Mouse (Mus musculus) midbrain, embryonic 11.5 days (tissue): ENCODE data around the gene Slc22a20. TPM values are rescaled to one million over a fixed set of nuclear protein-coding genes. Genes with fewer than 3 reads are reported as not detected.

Source experiments
- ATAC-seq: fragments of 200-750 bp; cut with Nextera tagmentation; 2 replicates; pipeline ENCODE4 v1.8.0; 2017; ENCODE audit warnings: moderate TSS enrichment, moderate library complexity; ENCODE audit not compliant: low FRiP score
- DNase-seq: peaks from one replicate; pipeline ENCODE4 v3.0.0; 2015; ENCODE audit warnings: low spot score; ENCODE audit errors: missing footprints
- H3K27ac ChIP-seq: fragments of 300-500 bp; sonication (generic); 2 replicates; pipeline ENCODE4 v1.5.1; 2014; ENCODE audit warnings: low read depth, low read length
- H3K27me3 ChIP-seq: fragments of 300-500 bp; sonication (generic); 2 replicates; pipeline ENCODE4 v1.6.1; 2014; ENCODE audit warnings: mild to moderate bottlenecking, low read length, moderate library complexity, mixed read lengths; ENCODE audit not compliant: control insufficient read depth, insufficient read depth
- H3K36me3 ChIP-seq: fragments of 300-500 bp; sonication (generic); 2 replicates; pipeline ENCODE4 v1.6.1; 2014; ENCODE audit warnings: mild to moderate bottlenecking, low read length, moderate library complexity, mixed read lengths; ENCODE audit not compliant: control insufficient read depth, insufficient read depth
- H3K4me1 ChIP-seq: fragments of 300-500 bp; sonication (generic); 2 replicates; pipeline ENCODE4 v1.6.1; 2014; ENCODE audit warnings: low read length; ENCODE audit not compliant: control insufficient read depth, insufficient read depth
- H3K4me2 ChIP-seq: fragments of 300-500 bp; sonication (generic); 2 replicates; pipeline ENCODE4 v1.6.1; 2014; ENCODE audit warnings: mild to moderate bottlenecking, moderate library complexity
- H3K4me3 ChIP-seq: fragments of 300-500 bp; sonication (generic); 2 replicates; pipeline ENCODE4 v1.5.1; 2014; ENCODE audit warnings: low read depth, low read length
- H3K9ac ChIP-seq: fragments of 300-500 bp; sonication (generic); 2 replicates; pipeline ENCODE4 v1.6.1; 2014; ENCODE audit warnings: low read length
- H3K9me3 ChIP-seq: fragments of 300-500 bp; sonication (generic); 2 replicates; pipeline ENCODE4 v1.6.1; 2016; ENCODE audit warnings: low read length; ENCODE audit not compliant: control insufficient read depth
- WGBS: fragments of 180-500 bp; shearing (Covaris S2); extraction: QIAGEN DNeasy Blood & Tissue Kit; methylation state at CpG from one replicate; pipeline ENCODE4 v1.1.7; 2014; 5-methylcytosine and 5-hydroxymethylcytosine counted together
- polyA plus RNA-seq: library from polyadenylated mRNA; unstranded; fragments of >200 nt; fragmentation: Nextera tagmentation; extraction: Ambion mirVana; gene quantifications from 2 replicates; pipeline ENCODE4 v1.2.1, GENCODE M21; 2014

The Slc22a20 gene
- polyA plus RNA-seq, 1 experiment from 2014 or later, result not detected

DNA sequence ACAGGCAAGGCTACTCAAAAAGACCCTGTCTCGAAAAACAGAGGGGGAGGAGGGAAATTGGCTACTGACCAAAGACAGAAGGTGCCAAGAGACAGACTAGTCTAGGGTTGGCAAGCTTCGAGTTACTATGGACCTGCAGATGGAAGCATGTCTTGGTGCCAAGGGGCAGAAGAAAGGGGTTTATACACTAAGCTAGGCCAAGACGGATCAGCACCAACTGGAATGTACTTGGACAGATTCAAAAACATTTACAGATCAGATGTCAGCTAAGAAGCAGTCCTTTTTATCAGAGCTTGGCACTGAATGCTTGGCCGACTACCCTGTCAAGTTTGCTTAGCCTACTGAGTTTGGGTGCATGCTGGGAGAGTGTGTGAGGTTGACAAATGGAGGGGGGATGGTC lies 10.3 kb downstream of the Slc22a20 start:
- no peaks in the 10 kb centered on the region for H3K27me3 ChIP-seq
- H3K4me3 ChIP-seq, result no peak overlapping the region
- H3K27ac ChIP-seq, result no peak overlapping the region
- H3K36me3 ChIP-seq, result no peaks in the 10 kb centered on the region
- H3K9ac ChIP-seq, result no peak overlapping the region
- no peaks in the 10 kb centered on the region for H3K9me3 ChIP-seq
- H3K4me2 ChIP-seq, result no peak overlapping the region
- H3K4me1 ChIP-seq, result no peaks in the 10 kb centered on the region
- ATAC-seq (no peak), DNase-seq (no peak)
- 72% methylated on average over 4 of the region's 4 CpGs for WGBS

DNA sequence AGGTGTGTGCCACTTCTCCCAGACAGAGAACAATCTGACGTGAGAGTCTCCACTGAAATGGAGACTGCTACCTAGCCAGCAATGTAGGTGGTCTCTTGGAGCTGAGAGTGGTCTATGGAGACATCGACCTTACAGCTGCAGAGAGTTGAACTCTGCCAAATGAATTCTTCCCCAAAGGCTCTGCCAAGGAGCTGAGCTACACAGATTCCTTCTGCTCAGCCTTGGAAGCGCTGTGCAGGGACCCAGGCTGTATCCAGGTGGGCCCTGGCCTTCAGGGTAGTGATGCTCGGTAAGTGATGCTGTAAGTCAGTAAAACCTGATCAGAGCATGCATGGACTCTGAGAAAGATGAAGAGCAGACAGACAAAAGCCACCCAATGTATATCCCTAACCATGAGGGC lies 10.8 kb downstream of the Slc22a20 start:
- no peaks in the 10 kb centered on the region for H3K36me3 ChIP-seq
- no peak overlapping the region for H3K4me3 ChIP-seq
- H3K4me1 ChIP-seq, result no peaks in the 10 kb centered on the region
- no peak overlapping the region for H3K27ac ChIP-seq
- H3K9me3 ChIP-seq, result no peaks in the 10 kb centered on the region
- no peak overlapping the region for H3K9ac ChIP-seq
- no peak for DNase-seq
- ATAC-seq, result no peak
- no peak overlapping the region for H3K4me2 ChIP-seq
- no peaks in the 10 kb centered on the region for H3K27me3 ChIP-seq
- WGBS, result 77% methylated on average over 4 of the region's 4 CpGs

DNA sequence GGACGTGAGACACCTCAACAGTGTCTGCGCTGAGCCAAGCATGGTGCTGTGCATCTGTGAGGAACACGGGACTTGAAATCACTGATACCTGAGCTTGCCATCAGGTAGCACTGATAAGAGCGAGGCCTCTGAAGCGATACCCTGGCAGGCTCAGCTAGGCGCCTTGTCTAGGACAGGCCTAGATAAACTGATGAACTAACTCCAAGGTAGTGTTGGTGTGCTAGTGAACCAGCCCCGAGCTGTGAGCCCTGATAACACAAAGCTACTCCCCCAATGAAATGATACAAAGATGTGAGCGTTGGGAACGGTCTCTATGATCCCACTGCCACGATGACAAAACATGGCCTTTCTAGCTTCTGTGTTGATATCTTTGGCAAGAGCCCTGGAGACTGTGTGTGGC lies 18.3 kb downstream of the Slc22a20 start:
- H3K9me3 ChIP-seq, result no peaks in the 10 kb centered on the region
- ATAC-seq, result no peak
- H3K4me3 ChIP-seq, result no peak overlapping the region
- 91% methylated on average over 10 of the region's 10 CpGs for WGBS
- H3K9ac ChIP-seq, result no peak overlapping the region
- H3K4me2 ChIP-seq, result no peak overlapping the region
- DNase-seq, result peak; percentile 14
- H3K4me1 ChIP-seq, result peaks cover 11% of the 10 kb centered on the region
- no peak overlapping the region for H3K27ac ChIP-seq
- H3K36me3 ChIP-seq, result no peaks in the 10 kb centered on the region
- H3K27me3 ChIP-seq, result no peaks in the 10 kb centered on the region

DNA sequence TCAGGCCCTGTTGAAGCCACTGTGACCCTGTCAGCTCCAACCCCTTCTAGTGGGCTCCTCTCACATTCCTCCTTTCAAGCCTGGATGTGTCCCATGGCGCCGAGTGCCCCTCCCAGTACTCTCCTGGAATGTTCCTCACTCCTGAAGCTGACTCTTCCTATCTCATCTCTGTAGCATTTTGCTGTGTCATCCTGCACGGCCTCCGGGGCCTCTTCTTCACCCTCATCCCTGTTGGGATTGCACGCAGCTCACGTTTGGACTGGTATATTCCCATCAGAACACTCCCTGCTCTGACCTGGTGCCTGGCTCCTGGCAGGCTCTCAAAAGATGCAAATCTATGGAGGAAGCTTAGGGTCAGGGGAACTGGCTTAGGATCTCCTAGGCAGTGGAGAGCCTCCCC lies 19.2 kb downstream of the Slc22a20 start:
- Histone ChIP-seq H3K27me3 (no peaks in the 10 kb centered on the region), H3K9me3 (no peaks in the 10 kb centered on the region), H3K4me2 (no peak overlapping the region), H3K36me3 (no peaks in the 10 kb centered on the region), H3K9ac (peak overlapping the region; percentile 24; the same call in 1 of the 2 replicates), H3K4me3 (no peak overlapping the region), H3K27ac (no peak overlapping the region), H3K4me1 (peaks cover 15% of the 10 kb centered on the region)
- DNase-seq (peak; percentile 33), ATAC-seq (no peak)
- 70% methylated on average over 6 of the region's 6 CpGs for WGBS

DNA sequence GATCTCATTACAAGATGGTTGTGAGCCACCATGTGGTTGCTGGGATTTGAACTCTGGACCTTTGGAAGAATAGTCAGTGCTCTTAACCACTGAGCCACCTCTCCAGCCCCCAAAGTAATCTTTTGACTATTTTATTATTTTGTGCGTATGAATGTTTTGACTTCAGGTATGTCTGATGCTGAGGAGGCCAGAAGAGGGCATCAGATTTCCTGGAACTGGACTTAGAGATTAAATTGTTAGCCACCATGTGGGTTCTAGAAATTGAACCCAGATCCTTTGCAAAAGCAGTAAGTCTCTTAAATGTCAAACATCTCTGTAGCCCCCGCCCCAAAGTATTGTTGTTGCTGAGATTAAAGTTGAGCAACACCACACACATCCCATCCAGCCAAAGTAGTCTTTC lies 20.0 kb downstream of the Slc22a20 start:
- Histone ChIP-seq H3K9me3 (no peaks in the 10 kb centered on the region), H3K27me3 (no peaks in the 10 kb centered on the region), H3K4me3 (no peak overlapping the region), H3K4me2 (no peak overlapping the region), H3K9ac (no peak overlapping the region), H3K27ac (no peak overlapping the region), H3K4me1 (peaks cover 15% of the 10 kb centered on the region), H3K36me3 (no peaks in the 10 kb centered on the region)
- DNase-seq (no peak), ATAC-seq (no peak)
- WGBS, result 85% methylated on average over 2 of the region's 2 CpGs

DNA sequence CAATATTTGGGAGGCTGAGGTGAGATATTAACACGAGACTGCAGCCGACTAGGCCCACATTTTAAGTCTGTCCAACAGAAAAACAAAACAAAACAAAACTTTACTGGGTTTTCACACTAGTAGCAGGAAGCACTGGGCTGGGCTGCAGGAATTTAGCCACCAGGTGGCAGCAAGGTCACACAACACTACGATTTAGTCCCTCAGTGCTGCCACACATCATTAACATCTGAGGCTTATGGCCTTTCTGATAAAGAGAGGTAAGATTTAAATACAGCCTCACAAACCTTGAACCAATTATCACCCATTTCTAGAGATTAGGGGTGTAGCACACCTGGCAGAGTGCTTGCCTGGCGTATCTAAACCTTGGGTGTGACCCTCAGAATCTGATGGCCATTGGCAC lies 20.7 kb downstream of the Slc22a20 start:
- H3K27ac ChIP-seq, result no peak overlapping the region
- peak; percentile 98 for DNase-seq
- no peak overlapping the region for H3K4me2 ChIP-seq

DNA sequence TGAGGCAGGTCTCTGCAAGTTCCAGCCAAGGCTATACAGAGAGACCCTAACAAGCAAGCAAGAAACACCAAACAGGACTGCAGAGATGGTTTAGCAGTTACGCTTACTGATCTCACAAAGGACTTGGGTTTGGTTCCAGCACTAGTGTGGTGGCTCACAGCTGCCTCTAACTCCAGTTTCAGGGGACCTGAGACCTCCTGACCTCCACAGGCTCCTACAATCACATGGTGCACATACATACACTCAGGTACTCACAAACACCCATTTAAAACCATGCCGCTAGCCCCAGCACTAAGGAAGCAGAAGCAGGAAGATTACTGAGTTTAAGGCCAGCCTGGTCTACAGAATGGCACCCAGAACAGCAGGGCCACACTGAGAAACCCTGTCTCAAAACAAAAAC lies 21.1 kb downstream of the Slc22a20 start:
- H3K9me3 ChIP-seq, result no peaks in the 10 kb centered on the region
- WGBS, result 85% methylated on average over 2 of the region's 2 CpGs
- peaks cover 15% of the 10 kb centered on the region for H3K4me1 ChIP-seq
- H3K36me3 ChIP-seq, result no peaks in the 10 kb centered on the region
- H3K27me3 ChIP-seq, result no peaks in the 10 kb centered on the region
- peak overlapping the region; percentile 57 for H3K4me3 ChIP-seq
- H3K4me2 ChIP-seq, result peak overlapping the region; percentile 83
- ATAC-seq, result no peak
- H3K27ac ChIP-seq, result no peak overlapping the region
- no peak for DNase-seq
- no peak overlapping the region; the same call in 1 of the 2 replicates for H3K9ac ChIP-seq

More for the DNA sequence above, 20.7 kb downstream of the Slc22a20 start:
- H3K27me3 ChIP-seq, result no peaks in the 10 kb centered on the region
- H3K9me3 ChIP-seq, result no peaks in the 10 kb centered on the region
- H3K36me3 ChIP-seq, result no peaks in the 10 kb centered on the region
- H3K4me1 ChIP-seq, result peaks cover 15% of the 10 kb centered on the region
- no peak overlapping the region for H3K9ac ChIP-seq
- no peak overlapping the region for H3K4me3 ChIP-seq
- ATAC-seq, result no peak
- 10% methylated on average over 4 of the region's 4 CpGs for WGBS

DNA sequence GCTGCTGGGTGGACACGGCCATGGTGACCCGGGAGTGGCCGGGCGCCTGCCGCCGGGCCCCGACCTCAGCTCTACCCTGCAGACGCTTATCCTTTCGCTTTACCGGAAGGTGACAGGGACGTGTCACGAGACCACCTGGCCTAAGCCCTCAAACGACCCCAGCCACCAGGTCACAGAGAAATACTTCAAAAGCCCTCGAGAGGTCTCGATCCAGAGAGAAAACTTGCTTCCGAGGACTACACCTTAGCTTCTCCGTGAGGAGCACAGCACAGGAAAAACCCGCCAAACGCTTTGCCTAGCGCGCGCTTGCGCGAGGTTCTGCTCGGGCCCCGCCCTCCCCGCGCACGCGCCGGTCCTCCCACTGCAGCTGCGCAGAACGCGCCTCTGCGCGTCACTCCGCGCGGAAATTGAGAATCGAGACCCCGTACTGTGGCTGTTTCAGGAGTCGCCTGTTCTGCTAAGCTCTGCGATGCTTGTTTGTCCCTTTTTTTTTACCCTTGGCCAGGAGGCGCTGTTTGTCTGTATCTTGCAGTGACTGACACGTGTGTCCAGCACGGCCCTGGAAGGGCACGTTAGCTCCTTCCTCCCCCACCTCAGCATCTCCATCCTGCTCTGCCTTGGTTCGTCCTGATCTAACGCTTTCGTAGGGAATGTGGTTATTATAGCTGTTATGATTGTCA lies 21.9 kb downstream of the Slc22a20 start, which contains the start of gene Pola2:
Pola2 (minus strand) TSS at position 320 of the 680 bp plus-strand sequence.
- peak; percentile 86 for ATAC-seq
- H3K4me2 ChIP-seq, result peak within 1 kb of the TSS; percentile 83
- peak within 1 kb of the TSS; percentile 68 for H3K9ac ChIP-seq
- peak within 1 kb of the TSS; percentile 57 for H3K4me3 ChIP-seq
- WGBS, result under 1% methylated on average over 50 of the region's 50 CpGs
- H3K9me3 ChIP-seq, result no peaks in the 10 kb centered on the region
- peak; percentile 99 for DNase-seq
- H3K4me1 ChIP-seq, result peaks cover 15% of the 10 kb centered on the region
- no peaks in the 10 kb centered on the region for H3K27me3 ChIP-seq
- no peak within 1 kb of the TSS for H3K27ac ChIP-seq
- no peaks in the 10 kb centered on the region for H3K36me3 ChIP-seq

DNA sequence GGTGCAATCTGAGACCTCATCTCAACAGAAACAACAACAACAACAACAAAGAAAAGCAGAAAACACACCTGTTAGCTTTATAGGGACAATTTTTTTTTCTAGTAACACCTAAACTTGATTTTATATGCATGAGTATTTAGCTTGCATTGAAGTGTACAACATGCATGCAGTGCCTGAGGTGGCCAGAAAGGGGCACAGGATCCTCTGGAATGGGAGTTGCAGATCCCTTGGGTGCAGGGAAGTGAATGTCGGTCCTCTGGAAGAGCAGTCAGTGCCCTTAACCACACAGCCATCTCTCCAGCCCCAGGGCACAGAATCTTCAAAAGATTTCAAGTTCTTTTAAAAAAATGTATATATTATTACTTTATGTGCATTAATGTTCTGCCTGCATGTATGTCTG lies 23.3 kb downstream of the Slc22a20 start:
- Histone ChIP-seq H3K27ac (no peak overlapping the region), H3K4me3 (peak overlapping the region; percentile 57), H3K4me2 (peak overlapping the region; percentile 83), H3K9me3 (no peaks in the 10 kb centered on the region), H3K27me3 (no peaks in the 10 kb centered on the region), H3K4me1 (peaks cover 15% of the 10 kb centered on the region), H3K9ac (peak overlapping the region; percentile 68), H3K36me3 (no peaks in the 10 kb centered on the region)
- no peak for ATAC-seq
- WGBS, result 36% methylated on average over 1 of the region's 1 CpGs
- peak; percentile 86 for DNase-seq
